Mouse (Mus musculus) liver, postnatal 0 days (tissue): ENCODE results near the gene Gm5105. TPM values are rescaled to one million over a fixed set of nuclear protein-coding genes. Genes with fewer than 3 reads are reported as not detected.

Experiments
- ATAC-seq: fragments of 200-750 bp; cut with Nextera tagmentation; 2 replicates; pipeline ENCODE4 v1.8.0; 2017; ENCODE audit warnings: mild to moderate bottlenecking, moderate library complexity
- DNase-seq: peaks from one replicate; pipeline ENCODE4 v3.0.0-alpha.2; 2016
- H3K27ac ChIP-seq: fragments of 300-500 bp; sonication (generic); 2 replicates; pipeline ENCODE4 v1.5.1; 2014; ENCODE audit warnings: antibody characterized with exemption, moderate library complexity, mild to moderate bottlenecking, low read depth
- H3K27me3 ChIP-seq: fragments of 300-500 bp; sonication (generic); 2 replicates; pipeline ENCODE4 v1.6.1; 2014; ENCODE audit warnings: low read length, control low read depth, mixed read lengths; ENCODE audit not compliant: insufficient read depth
- H3K36me3 ChIP-seq: fragments of 300-500 bp; sonication (generic); replicated peaks from 2 replicates; pipeline ENCODE4 v1.6.1; 2014; ENCODE audit warnings: mild to moderate bottlenecking, control low read depth, low read length, moderate library complexity, mixed read lengths; ENCODE audit not compliant: insufficient read depth
- H3K4me1 ChIP-seq: fragments of 300-500 bp; sonication (generic); 2 replicates; pipeline ENCODE4 v1.6.1; 2014; ENCODE audit warnings: antibody characterized with exemption, mild to moderate bottlenecking, control low read depth; ENCODE audit not compliant: insufficient read depth
- H3K4me2 ChIP-seq: fragments of 300-500 bp; sonication (generic); 2 replicates; pipeline ENCODE4 v1.6.1; 2014; ENCODE audit warnings: low read depth, mild to moderate bottlenecking, low read length, moderate library complexity, mixed read lengths
- H3K4me3 ChIP-seq: fragments of 300-500 bp; sonication (generic); 2 replicates; pipeline ENCODE4 v1.5.1; 2014; ENCODE audit warnings: low read depth, low read length
- H3K9ac ChIP-seq: fragments of 300-500 bp; sonication (generic); replicated peaks from 2 replicates; pipeline ENCODE4 v1.6.1; 2014; ENCODE audit warnings: mild to moderate bottlenecking, moderate library complexity
- H3K9me3 ChIP-seq: fragments of 300-500 bp; sonication (generic); 2 replicates; pipeline ENCODE4 v1.6.1; 2016; ENCODE audit warnings: mild to moderate bottlenecking, control low read depth, low read length, mixed read lengths
- CTCF ChIP-seq: sonication (generic); IDR thresholded peaks from 2 replicates; pipeline ENCODE4 v1.5.1; 2016; ENCODE audit warnings: antibody characterized with exemption, low read depth
- EP300 ChIP-seq: IDR thresholded peaks from 2 replicates; pipeline ENCODE4 v1.6.1; 2016; ENCODE audit warnings: antibody characterized with exemption, low read depth, mild to moderate bottlenecking
- WGBS: fragments of 180-500 bp; shearing (Covaris S2); extraction: QIAGEN DNeasy Blood & Tissue Kit; methylation state at CpG from one replicate; pipeline ENCODE4 v1.1.7; 2014; ENCODE audit not compliant: insufficient replicate concordance; 5-methylcytosine and 5-hydroxymethylcytosine counted together
- polyA plus RNA-seq: library from polyadenylated mRNA; unstranded; fragments of >200 nt; fragmentation: Nextera tagmentation; extraction: Ambion mirVana; gene quantifications from 2 replicates; pipeline ENCODE4 v1.2.1, GENCODE M21; 2015

Gene Gm5105
- polyA plus RNA-seq, 1 experiment from 2014 or later, result not detected

DNA sequence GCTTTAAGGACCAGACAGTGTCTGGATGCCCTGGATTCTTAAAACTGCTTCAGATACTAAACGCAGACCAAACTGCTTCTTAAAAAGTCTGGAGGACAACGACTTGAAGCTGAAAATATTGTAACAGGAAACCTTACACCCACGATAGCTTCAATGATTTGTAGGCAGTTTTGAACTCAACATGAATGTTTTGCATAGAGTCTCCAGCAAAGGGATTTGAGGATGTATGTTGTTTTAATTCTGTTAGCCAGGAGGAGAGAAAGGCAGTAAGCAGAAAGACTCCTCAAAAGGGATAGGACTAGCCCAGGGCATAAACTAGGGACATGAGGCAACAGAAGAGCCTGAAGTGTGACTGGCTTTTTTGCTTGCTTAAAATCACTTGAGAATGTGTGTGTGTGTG, 60.3 kb downstream of the Gm5105 start:
- WGBS, result 51% methylated on average over 3 of the region's 3 CpGs

GRCm38 (mm10) chr3:138003264-138003663, 63.9 kb downstream of the Gm5105 start:
- no peak overlapping the region for H3K4me2 ChIP-seq
- no peak for TF ChIP-seq EP300
- no peak for TF ChIP-seq CTCF
- H3K27me3 ChIP-seq, result no peaks in the 10 kb centered on the region
- no peak overlapping the region for H3K27ac ChIP-seq
- H3K36me3 ChIP-seq, result no peaks in the 10 kb centered on the region
- no peak overlapping the region for H3K9ac ChIP-seq
- ATAC-seq (no peak), DNase-seq (no peak)
- H3K4me3 ChIP-seq, result no peak overlapping the region
- peaks cover 12% of the 10 kb centered on the region for H3K4me1 ChIP-seq
- WGBS, result 77% methylated on average over 7 of the region's 7 CpGs
- H3K9me3 ChIP-seq, result peaks cover 6% of the 10 kb centered on the region; the same call in 1 of the 2 replicates

More for the DNA sequence above, 60.3 kb downstream of the Gm5105 start:
- H3K9me3 ChIP-seq, result peaks cover 6% of the 10 kb centered on the region; the same call in 1 of the 2 replicates
- no peaks in the 10 kb centered on the region for H3K27me3 ChIP-seq
- no peak for TF ChIP-seq CTCF
- no peak for TF ChIP-seq EP300
- no peak overlapping the region for H3K27ac ChIP-seq
- no peak for ATAC-seq
- peaks cover 3% of the 10 kb centered on the region; the same call in 1 of the 2 replicates for H3K4me1 ChIP-seq
- DNase-seq, result no peak
- no peak overlapping the region for H3K4me2 ChIP-seq
- no peak overlapping the region for H3K4me3 ChIP-seq
- no peaks in the 10 kb centered on the region for H3K36me3 ChIP-seq
- no peak overlapping the region for H3K9ac ChIP-seq

DNA sequence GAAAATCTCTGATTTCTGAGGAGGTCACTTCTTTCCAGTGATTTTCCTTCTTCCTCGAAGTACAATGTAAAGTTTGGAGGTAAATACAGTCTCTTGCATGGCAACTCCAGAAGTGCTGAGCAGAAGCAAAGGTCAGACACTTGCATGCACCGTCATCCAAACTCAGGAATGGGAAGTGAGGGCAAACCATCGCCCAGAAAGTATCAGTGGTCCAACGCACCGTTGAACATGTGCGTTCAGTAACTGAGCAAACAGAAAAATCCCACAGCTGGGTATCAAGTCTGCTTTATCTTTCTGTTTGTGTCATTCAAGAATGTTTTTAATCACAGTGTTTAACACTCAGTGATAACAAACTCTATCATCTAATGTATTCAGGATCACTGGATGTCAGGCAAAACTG, 64.6 kb downstream of the Gm5105 start:
- Histone ChIP-seq H3K27ac (no peak overlapping the region), H3K4me1 (peaks cover 12% of the 10 kb centered on the region), H3K36me3 (no peaks in the 10 kb centered on the region), H3K4me2 (no peak overlapping the region), H3K9me3 (peaks cover 6% of the 10 kb centered on the region; the same call in 1 of the 2 replicates), H3K27me3 (no peaks in the 10 kb centered on the region), H3K4me3 (no peak overlapping the region), H3K9ac (no peak overlapping the region)
- TF ChIP-seq EP300 (no peak), CTCF (no peak)
- no peak for DNase-seq
- WGBS, result 27% methylated on average over 6 of the region's 6 CpGs
- no peak for ATAC-seq

- Histone ChIP-seq H3K4me3 (no peak overlapping the region), H3K9ac (no peak overlapping the region), H3K36me3 (no peaks in the 10 kb centered on the region), H3K27me3 (no peaks in the 10 kb centered on the region), H3K4me2 (no peak overlapping the region), H3K4me1 (peaks cover 12% of the 10 kb centered on the region), H3K27ac (no peak overlapping the region), H3K9me3 (peaks cover 6% of the 10 kb centered on the region; the same call in 1 of the 2 replicates)
- TF ChIP-seq EP300 (no peak), CTCF (no peak)
- ATAC-seq (no peak), DNase-seq (no peak)
- WGBS, result 50% methylated on average over 4 of the region's 4 CpGs
Measured at GRCm38 (mm10) chr3:138001865-138002264, 65.3 kb downstream of the Gm5105 start.

DNA sequence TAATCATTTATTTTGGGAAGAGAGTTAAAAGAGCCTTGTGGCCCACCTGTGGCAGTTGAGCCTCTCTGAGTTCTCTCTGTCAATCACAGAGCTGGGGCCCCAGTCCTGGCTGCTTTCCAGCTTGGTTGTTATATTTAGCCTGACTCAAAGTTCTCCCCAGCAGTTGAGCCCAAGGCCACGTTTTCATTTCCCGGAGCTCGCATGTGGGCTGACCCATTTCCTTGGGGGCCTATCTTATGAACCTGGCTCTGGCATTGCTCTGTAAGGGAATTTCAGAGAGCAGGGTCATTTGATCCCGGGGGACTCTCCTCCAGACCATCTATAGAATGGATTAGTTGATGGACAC, 66.5 kb downstream of the Gm5105 start:
- Histone ChIP-seq H3K36me3 (no peaks in the 10 kb centered on the region), H3K4me1 (peaks cover 12% of the 10 kb centered on the region), H3K9ac (no peak overlapping the region), H3K9me3 (peaks cover 6% of the 10 kb centered on the region; the same call in 1 of the 2 replicates), H3K27me3 (no peaks in the 10 kb centered on the region), H3K4me2 (no peak overlapping the region), H3K27ac (no peak overlapping the region), H3K4me3 (no peak overlapping the region)
- ATAC-seq (no peak), DNase-seq (peak; percentile 30)
- 21% methylated on average over 4 of the region's 4 CpGs for WGBS
- TF ChIP-seq EP300, result no peak
- no peak for TF ChIP-seq CTCF

DNA sequence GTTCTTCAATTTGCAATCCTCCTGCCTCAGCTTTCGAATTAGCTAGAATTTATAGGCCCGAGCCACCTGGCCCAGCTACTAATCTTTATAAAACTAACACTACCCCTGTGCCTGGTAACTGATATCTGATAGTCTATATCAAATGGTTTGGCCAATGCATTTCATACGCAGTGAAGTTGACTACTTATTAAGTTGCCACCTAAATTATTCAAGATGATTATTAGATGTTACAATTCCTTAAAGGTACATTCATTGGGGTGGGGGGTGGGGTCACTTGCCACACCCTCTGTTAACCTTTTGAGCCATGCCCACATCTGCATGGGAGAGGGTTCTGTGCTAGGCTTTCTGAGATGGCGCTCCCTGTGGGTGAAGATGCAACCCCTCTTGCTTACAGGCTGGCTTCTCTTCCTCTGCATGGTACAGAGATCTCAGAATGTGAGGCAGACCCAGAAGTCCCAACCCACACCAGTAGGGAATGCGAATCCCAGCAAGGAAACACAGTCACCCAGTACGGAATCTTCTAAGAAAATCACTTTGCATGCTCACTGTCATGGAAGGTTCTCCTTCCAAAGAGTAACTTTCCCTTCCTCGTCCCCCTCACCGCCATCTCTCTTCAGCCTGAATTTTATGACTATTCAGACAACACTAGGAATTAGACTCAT, 67.0 kb downstream of the Gm5105 start:
- ATAC-seq, result no peak

More for the DNA sequence above, 67.0 kb downstream of the Gm5105 start:
- H3K27me3 ChIP-seq, result no peaks in the 10 kb centered on the region
- H3K9ac ChIP-seq, result no peak overlapping the region
- H3K4me3 ChIP-seq, result no peak overlapping the region
- H3K4me2 ChIP-seq, result no peak overlapping the region
- H3K36me3 ChIP-seq, result no peaks in the 10 kb centered on the region
- no peak for TF ChIP-seq EP300
- no peak for TF ChIP-seq CTCF
- peaks cover 3% of the 10 kb centered on the region; the same call in 1 of the 2 replicates for H3K9me3 ChIP-seq
- no peak for DNase-seq
- 80% methylated on average over 8 of the region's 8 CpGs for WGBS
- peaks cover 12% of the 10 kb centered on the region for H3K4me1 ChIP-seq
- no peak overlapping the region for H3K27ac ChIP-seq
